Mouse (Mus musculus) lung, embryonic 14.5 days (tissue): Measurements from ENCODE around the gene Myadml2. TPM values are rescaled to one million over a fixed set of nuclear protein-coding genes. Genes with fewer than 3 reads are reported as not detected.
A peak's percentile ranks its signal among the peaks of the same experiment; 100 is the strongest.

ENCODE experiments used
- ATAC-seq: fragments of 200-750 bp; cut with Nextera tagmentation; 2 replicates; pipeline ENCODE4 v1.8.0; 2017; ENCODE audit warnings: mild to moderate bottlenecking, moderate TSS enrichment, moderate library complexity; ENCODE audit not compliant: insufficient read depth
- DNase-seq: peaks from one replicate; pipeline ENCODE4 v3.0.0-alpha.2; 2015
- H3K27ac ChIP-seq: fragments of 300-500 bp; sonication (generic); 2 replicates; pipeline ENCODE4 v1.5.1; 2014; ENCODE audit warnings: low read depth, mild to moderate bottlenecking, moderate library complexity
- H3K27me3 ChIP-seq: fragments of 300-500 bp; sonication (generic); 2 replicates; pipeline ENCODE4 v1.6.1; 2014; ENCODE audit warnings: low read length, control low read depth; ENCODE audit not compliant: insufficient read depth
- H3K36me3 ChIP-seq: fragments of 300-500 bp; sonication (generic); 2 replicates; pipeline ENCODE4 v1.6.1; 2014; ENCODE audit warnings: control low read depth; ENCODE audit not compliant: insufficient read depth
- H3K4me1 ChIP-seq: fragments of 300-500 bp; sonication (generic); 2 replicates; pipeline ENCODE4 v1.6.1; 2014; ENCODE audit warnings: antibody characterized with exemption, control low read depth; ENCODE audit not compliant: insufficient read depth
- H3K4me2 ChIP-seq: fragments of 300-500 bp; sonication (generic); 2 replicates; pipeline ENCODE4 v1.6.1; 2014; ENCODE audit warnings: mild to moderate bottlenecking
- H3K4me3 ChIP-seq: fragments of 300-500 bp; sonication (generic); 2 replicates; pipeline ENCODE4 v1.5.1; 2014; ENCODE audit warnings: low read depth, low read length
- H3K9ac ChIP-seq: fragments of 300-500 bp; sonication (generic); 2 replicates; pipeline ENCODE4 v1.6.1; 2014
- H3K9me3 ChIP-seq: fragments of 300-500 bp; sonication (generic); 2 replicates; pipeline ENCODE4 v1.6.1; 2016; ENCODE audit warnings: low read depth, low read length, control low read depth
- CTCF ChIP-seq: IDR thresholded peaks from 2 replicates; pipeline ENCODE4 v1.5.1; 2016; ENCODE audit warnings: antibody characterized with exemption, low read depth
- WGBS: fragments of 180-500 bp; shearing (Covaris S2); extraction: QIAGEN DNeasy Blood & Tissue Kit; methylation state at CpG from one replicate; pipeline ENCODE4 v1.1.7; 2014; 5-methylcytosine and 5-hydroxymethylcytosine counted together
- polyA plus RNA-seq: library from polyadenylated mRNA; unstranded; fragments of >200 nt; fragmentation: Nextera tagmentation; extraction: Ambion mirVana; gene quantifications from 2 replicates; pipeline ENCODE4 v1.2.1, GENCODE M21; 2014

The Myadml2 gene
- polyA plus RNA-seq, result 1.1 TPM in 1 of 2 replicates, not detected in the other

GRCm38 (mm10) chr11:120648001-120648476, at the start of gene Myadml2:
TSS of gene Myadml2 (minus strand) at chr11:120648158.
- TF ChIP-seq CTCF, result no peak
- H3K4me3 ChIP-seq, result peak within 1 kb of the TSS; percentile 20
- peak within 1 kb of the TSS; percentile 24; the same call in 1 of the 2 replicates for H3K9ac ChIP-seq
- WGBS, result 5% methylated on average over 13 of the region's 13 CpGs
- no peak for DNase-seq
- H3K4me1 ChIP-seq, result peaks cover 6% of the 10 kb centered on the region; the same call in 1 of the 2 replicates
- peak within 1 kb of the TSS; percentile 51 for H3K4me2 ChIP-seq
- peaks cover 12% of the 10 kb centered on the region; the same call in 1 of the 2 replicates for H3K27me3 ChIP-seq
- no peaks in the 10 kb centered on the region for H3K36me3 ChIP-seq
- ATAC-seq, result no peak
- H3K27ac ChIP-seq, result no peak within 1 kb of the TSS; the same call in 1 of the 2 replicates
- H3K9me3 ChIP-seq, result no peaks in the 10 kb centered on the region

- H3K27me3 ChIP-seq, result no peaks in the 10 kb centered on the region
- H3K27ac ChIP-seq, result peak overlapping the region; percentile 21; the same call in 1 of the 2 replicates
- ATAC-seq (no peak), DNase-seq (peak; percentile 45)
- H3K4me2 ChIP-seq, result no peak overlapping the region
- no peaks in the 10 kb centered on the region; the same call in 1 of the 2 replicates for H3K4me1 ChIP-seq
- H3K9ac ChIP-seq, result no peak overlapping the region
- H3K36me3 ChIP-seq, result peaks cover 53% of the 10 kb centered on the region
- WGBS, result 42% methylated on average over 10 of the region's 10 CpGs
- H3K4me3 ChIP-seq, result no peak overlapping the region
- TF ChIP-seq CTCF, result no peak
- no peaks in the 10 kb centered on the region for H3K9me3 ChIP-seq
Observed at GRCm38 (mm10) chr11:120697741-120698140, 49.8 kb upstream of the Myadml2 start.

- 89% methylated on average over 6 of the region's 6 CpGs for whole genome bisulfite sequencing
- H3K9ac ChIP-seq, result no peak overlapping the region
- peak; percentile 20 for DNase-seq
- peak; percentile 57 for TF ChIP-seq CTCF
- H3K4me1 ChIP-seq, result no peaks in the 10 kb centered on the region; the same call in 1 of the 2 replicates
- H3K36me3 ChIP-seq, result peaks cover 49% of the 10 kb centered on the region
- no peak overlapping the region for H3K4me2 ChIP-seq
- no peak for ATAC-seq
- H3K9me3 ChIP-seq, result no peaks in the 10 kb centered on the region
- no peak overlapping the region for H3K4me3 ChIP-seq
- no peaks in the 10 kb centered on the region for H3K27me3 ChIP-seq
- H3K27ac ChIP-seq, result no peak overlapping the region
Observed at GRCm38 (mm10) chr11:120696568-120696967, 48.6 kb upstream of the Myadml2 start.

GRCm38 (mm10) chr11:120695641-120696040, 47.7 kb upstream of the Myadml2 start:
- ATAC-seq (peak; percentile 59), DNase-seq (peak; percentile 41)
- H3K27ac ChIP-seq, result peak overlapping the region; percentile 33
- H3K9ac ChIP-seq, result no peak overlapping the region
- H3K9me3 ChIP-seq, result no peaks in the 10 kb centered on the region
- no peaks in the 10 kb centered on the region for H3K27me3 ChIP-seq
- peaks cover 46% of the 10 kb centered on the region for H3K36me3 ChIP-seq
- 27% methylated on average over 12 of the region's 12 CpGs for WGBS
- no peak overlapping the region for H3K4me3 ChIP-seq
- H3K4me1 ChIP-seq, result no peaks in the 10 kb centered on the region; the same call in 1 of the 2 replicates
- H3K4me2 ChIP-seq, result peak overlapping the region; percentile 2; the same call in 1 of the 2 replicates
- TF ChIP-seq CTCF, result no peak

GRCm38 (mm10) chr11:120695184-120695583, 47.2 kb upstream of the Myadml2 start:
- Histone ChIP-seq H3K4me1 (no peaks in the 10 kb centered on the region; the same call in 1 of the 2 replicates), H3K27me3 (no peaks in the 10 kb centered on the region), H3K27ac (peak overlapping the region; percentile 33), H3K9ac (no peak overlapping the region; the same call in 1 of the 2 replicates), H3K4me2 (0 out of 2 replicates have a peak overlapping the region, but pooled peaks have one; percentile 18), H3K4me3 (no peak overlapping the region), H3K36me3 (peaks cover 46% of the 10 kb centered on the region), H3K9me3 (no peaks in the 10 kb centered on the region)
- ATAC-seq (peak; percentile 93), DNase-seq (peak; percentile 79)
- WGBS, result 8% methylated on average over 4 of the region's 4 CpGs
- TF ChIP-seq CTCF, result no peak

- H3K4me3 ChIP-seq, result no peak overlapping the region
- 77% methylated on average over 3 of the region's 3 CpGs for WGBS
- no peaks in the 10 kb centered on the region for H3K9me3 ChIP-seq
- TF ChIP-seq CTCF, result no peak
- no peak for ATAC-seq
- H3K4me2 ChIP-seq, result no peak overlapping the region
- no peaks in the 10 kb centered on the region; the same call in 1 of the 2 replicates for H3K4me1 ChIP-seq
- no peak for DNase-seq
- no peak overlapping the region for H3K9ac ChIP-seq
- peaks cover 50% of the 10 kb centered on the region for H3K36me3 ChIP-seq
- no peaks in the 10 kb centered on the region for H3K27me3 ChIP-seq
- H3K27ac ChIP-seq, result no peak overlapping the region
Observed at GRCm38 (mm10) chr11:120693461-120693860, 45.5 kb upstream of the Myadml2 start.

GRCm38 (mm10) chr11:120692471-120693011, 44.6 kb upstream of the Myadml2 start:
- TF ChIP-seq CTCF, result no peak
- no peak overlapping the region for H3K27ac ChIP-seq
- WGBS, result 85% methylated on average over 4 of the region's 4 CpGs
- DNase-seq (no peak), ATAC-seq (no peak)
- no peaks in the 10 kb centered on the region for H3K27me3 ChIP-seq
- H3K9ac ChIP-seq, result no peak overlapping the region
- H3K36me3 ChIP-seq, result peaks cover 55% of the 10 kb centered on the region
- H3K4me2 ChIP-seq, result no peak overlapping the region
- H3K9me3 ChIP-seq, result no peaks in the 10 kb centered on the region
- H3K4me3 ChIP-seq, result no peak overlapping the region
- peaks cover under 1% of the 10 kb centered on the region; the same call in 1 of the 2 replicates for H3K4me1 ChIP-seq
